Mouse (Mus musculus): Measurements from ENCODE around the gene Paip2b. TPM values are rescaled to one million over a fixed set of nuclear protein-coding genes. Genes with fewer than 3 reads are reported as not detected.

Paip2b gene
- polyA plus RNA-seq, 1 experiment: 41.4 TPM

DNA sequence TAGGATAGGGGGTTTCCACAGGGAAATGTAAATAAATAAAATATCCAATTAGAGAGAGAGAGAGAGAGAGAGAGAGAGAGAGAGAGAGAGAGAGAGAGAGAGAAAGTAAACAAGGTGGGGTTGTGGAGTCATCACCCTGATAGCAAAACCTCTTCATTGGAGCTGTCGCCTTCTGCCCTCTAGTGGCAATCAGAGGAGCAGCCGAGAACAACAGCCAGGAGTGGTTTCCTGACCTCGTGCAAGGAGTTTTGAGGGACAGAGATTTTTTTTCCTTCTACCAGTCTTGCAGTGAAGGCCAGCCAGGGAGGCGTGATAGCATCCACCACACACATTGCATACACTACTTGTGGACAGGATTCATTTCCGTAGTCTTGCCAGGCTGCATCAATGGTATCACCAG lies 52.5 kb downstream of the Paip2b start:
- no peak for TF ChIP-seq POLR2A (IDR thresholded peaks at IDR 0.05; ENCODE audit: extremely low read depth, insufficient read depth, low read length)
- peak; percentile 66 for TF ChIP-seq CTCF (IDR thresholded peaks at IDR 0.05; ENCODE audit: extremely low read depth, insufficient read depth, low read length)

DNA sequence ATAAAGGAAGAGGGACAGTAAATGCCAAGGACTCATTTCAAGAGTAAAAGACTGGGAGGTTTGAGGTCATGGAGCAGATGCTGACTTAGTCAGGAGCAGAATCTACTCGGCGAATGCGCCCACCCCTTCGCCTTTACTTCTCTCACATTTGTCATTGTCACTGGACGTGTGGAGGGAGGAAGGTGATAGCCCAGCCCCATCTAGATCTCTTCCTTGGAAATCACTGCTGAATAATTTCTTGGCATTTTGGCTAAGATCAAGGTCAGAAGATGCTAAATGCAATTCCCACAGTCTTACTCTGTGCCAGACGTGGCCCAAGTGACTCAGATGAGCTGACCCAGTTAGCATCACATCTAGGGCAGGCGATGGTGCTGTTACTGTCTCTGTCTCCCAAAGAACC lies 53.2 kb downstream of the Paip2b start:
- TF ChIP-seq POLR2A (IDR thresholded peaks at IDR 0.05; ENCODE audit: extremely low read depth, insufficient read depth, low read length) (no peak), CTCF (IDR thresholded peaks at IDR 0.05; ENCODE audit: extremely low read depth, insufficient read depth, low read length) (no peak)
- no peak overlapping the region for H3K27ac ChIP-seq (ENCODE audit: insufficient read depth, low read length)

More for the DNA sequence above, 52.5 kb downstream of the Paip2b start:
- no peak overlapping the region for H3K4me3 ChIP-seq (ENCODE audit: insufficient read depth, low read length)
- H3K4me1 ChIP-seq (ENCODE audit: control insufficient read depth, insufficient read depth, low read length): peaks cover 3% of the 10 kb centered on the region
- H3K27ac ChIP-seq (ENCODE audit: insufficient read depth, low read length): no peak overlapping the region

DNA sequence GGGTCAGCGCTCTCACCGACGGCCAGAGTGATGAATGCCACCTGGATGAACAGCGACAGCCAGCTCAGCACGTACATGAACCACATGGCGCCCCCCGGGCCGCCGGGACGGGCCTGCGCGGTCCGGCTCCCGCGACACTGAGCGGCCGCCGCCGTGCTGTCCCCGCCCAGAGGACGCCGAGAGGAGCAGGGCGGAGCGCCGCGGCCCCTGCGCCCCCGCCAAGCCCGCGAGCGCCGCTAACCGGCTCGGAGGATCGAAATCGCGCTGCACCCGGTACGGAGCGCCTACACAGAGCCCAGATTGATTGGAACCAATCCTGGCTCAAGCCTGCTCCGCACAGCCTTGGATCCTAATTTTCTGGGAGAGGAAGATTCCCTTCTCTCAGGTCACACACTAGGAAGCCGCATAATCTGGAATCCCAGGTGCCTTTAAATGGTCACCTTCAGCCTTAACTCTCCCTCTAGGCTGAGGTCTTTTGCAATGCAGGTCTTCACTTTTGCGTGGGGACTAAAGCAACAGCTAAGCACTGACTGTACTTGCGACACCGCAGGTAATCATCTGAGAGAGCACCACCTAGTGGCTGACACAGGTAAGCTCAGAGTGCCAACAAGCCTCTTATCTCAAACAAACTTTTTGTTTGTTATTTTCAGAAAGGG lies 55.8 kb downstream of the Paip2b start, which contains the start of gene Tex261:
Gene Tex261, minus strand, starts transcription at position 176 of the 656 bp plus-strand sequence.
- Histone ChIP-seq H3K4me1 (ENCODE audit: control insufficient read depth, insufficient read depth, low read length) (peaks cover 6% of the 10 kb centered on the region), H3K27ac (ENCODE audit: insufficient read depth, low read length) (peak within 1 kb of the TSS; percentile 57), H3K4me3 (ENCODE audit: insufficient read depth, low read length) (peak within 1 kb of the TSS; percentile 78)
- TF ChIP-seq POLR2A (IDR thresholded peaks at IDR 0.05; ENCODE audit: extremely low read depth, insufficient read depth, low read length) (peak; percentile 56; the same call in 1 of the 2 replicates), CTCF (IDR thresholded peaks at IDR 0.05; ENCODE audit: extremely low read depth, insufficient read depth, low read length) (peak; percentile 83)

More for the DNA sequence above, 53.2 kb downstream of the Paip2b start:
- H3K4me1 ChIP-seq (ENCODE audit: control insufficient read depth, insufficient read depth, low read length): peaks cover 6% of the 10 kb centered on the region
- H3K4me3 ChIP-seq (ENCODE audit: insufficient read depth, low read length): no peak overlapping the region

DNA sequence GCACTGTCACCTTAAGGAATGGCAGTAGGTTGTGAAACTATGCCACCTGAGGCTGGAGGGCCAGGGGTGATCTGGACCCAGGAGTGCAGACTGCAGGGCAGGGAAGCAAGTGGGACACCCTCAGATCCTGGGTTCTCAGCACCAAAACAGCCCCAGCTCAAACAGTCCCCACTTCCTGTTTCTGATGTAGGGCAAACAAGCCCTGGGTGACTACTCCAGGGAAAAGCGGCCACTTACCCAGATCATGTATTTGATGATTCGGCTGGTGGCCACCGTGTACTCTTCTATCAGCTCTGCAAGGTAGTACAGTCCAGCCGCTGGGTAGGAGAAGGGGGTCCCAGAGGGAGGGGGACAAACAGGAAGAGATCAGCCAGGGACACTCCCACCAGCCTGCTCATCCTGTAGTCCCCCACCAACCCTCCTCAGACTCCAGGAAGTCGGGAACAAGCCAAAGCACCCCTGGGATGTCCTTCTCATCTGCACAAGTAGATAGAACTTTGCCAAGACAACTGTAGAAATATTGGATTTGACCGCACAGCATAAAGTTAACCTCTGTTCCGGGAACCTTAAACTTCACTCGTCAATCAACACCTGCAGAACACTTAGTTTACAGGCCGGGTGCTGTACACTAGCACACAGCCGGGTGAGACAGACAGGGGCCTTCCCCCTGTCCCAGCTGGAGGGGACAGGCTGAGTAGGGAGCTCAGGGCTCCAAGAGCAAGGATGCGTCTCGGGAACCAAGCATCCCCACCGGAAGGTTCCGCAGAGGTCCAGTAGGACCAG lies 56.6 kb downstream of the Paip2b start:
- peaks cover 6% of the 10 kb centered on the region for H3K4me1 ChIP-seq (ENCODE audit: control insufficient read depth, insufficient read depth, low read length)

DNA sequence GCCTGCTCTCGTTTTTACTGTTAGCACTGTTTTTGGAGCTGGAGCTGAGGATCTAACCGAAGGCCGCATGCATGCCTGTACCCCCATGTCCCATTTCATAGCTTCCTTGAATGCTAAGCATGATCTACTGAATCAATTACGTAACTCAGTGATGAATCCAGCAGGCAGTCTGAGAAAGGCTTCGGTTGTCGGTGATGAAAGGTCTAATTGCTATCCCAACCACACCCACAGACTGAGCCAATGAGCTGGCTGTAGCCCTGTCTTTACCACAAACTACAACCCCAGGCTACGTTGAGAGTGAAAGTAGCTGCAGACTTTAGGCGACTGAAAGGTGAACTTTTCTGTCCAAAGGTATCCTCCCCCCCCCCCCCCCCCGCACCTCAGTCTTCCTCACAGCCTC lies 57.4 kb downstream of the Paip2b start:
- TF ChIP-seq CTCF (IDR thresholded peaks at IDR 0.05; ENCODE audit: extremely low read depth, insufficient read depth, low read length) (no peak), POLR2A (IDR thresholded peaks at IDR 0.05; ENCODE audit: extremely low read depth, insufficient read depth, low read length) (no peak)
- Histone ChIP-seq H3K27ac (ENCODE audit: insufficient read depth, low read length) (no peak overlapping the region), H3K4me3 (ENCODE audit: insufficient read depth, low read length) (peak overlapping the region; percentile 78; the same call in 1 of the 2 replicates), H3K4me1 (ENCODE audit: control insufficient read depth, insufficient read depth, low read length) (peaks cover 6% of the 10 kb centered on the region)

More for the DNA sequence above, 56.6 kb downstream of the Paip2b start:
- Histone ChIP-seq H3K4me3 (ENCODE audit: insufficient read depth, low read length) (peak overlapping the region; percentile 78), H3K27ac (ENCODE audit: insufficient read depth, low read length) (peak overlapping the region; percentile 18; the same call in 1 of the 2 replicates)
- TF ChIP-seq POLR2A (IDR thresholded peaks at IDR 0.05; ENCODE audit: extremely low read depth, insufficient read depth, low read length): no peak
- no peak for TF ChIP-seq CTCF (IDR thresholded peaks at IDR 0.05; ENCODE audit: extremely low read depth, insufficient read depth, low read length)

DNA sequence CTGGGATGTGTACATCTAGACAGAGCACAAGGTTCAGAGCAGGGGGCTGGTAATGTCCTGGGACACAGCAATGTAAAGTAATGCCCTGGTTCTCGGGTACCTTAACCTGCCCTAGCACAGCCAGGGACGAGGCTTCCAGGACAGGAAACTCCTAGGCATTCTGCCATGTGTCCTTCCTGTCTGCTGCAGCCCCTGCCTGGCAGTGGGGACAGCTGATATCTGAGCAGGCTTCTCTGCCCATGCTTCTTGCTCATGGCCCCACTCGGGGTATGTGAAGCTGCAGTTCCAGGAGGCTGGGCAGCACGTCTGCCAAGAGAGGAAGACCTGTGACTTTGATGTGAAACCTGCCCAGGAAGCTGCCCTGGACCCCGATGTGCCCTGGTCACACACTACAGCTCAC lies 63.1 kb downstream of the Paip2b start:
- H3K4me1 ChIP-seq (ENCODE audit: control insufficient read depth, insufficient read depth, low read length): 0 out of 2 replicates have a peak, but pooled peaks cover under 1% of the 10 kb centered on the region
- H3K4me3 ChIP-seq (ENCODE audit: insufficient read depth, low read length): no peak overlapping the region
- H3K27ac ChIP-seq (ENCODE audit: insufficient read depth, low read length): no peak overlapping the region
- TF ChIP-seq POLR2A (IDR thresholded peaks at IDR 0.05; ENCODE audit: extremely low read depth, insufficient read depth, low read length): no peak
- no peak for TF ChIP-seq CTCF (IDR thresholded peaks at IDR 0.05; ENCODE audit: extremely low read depth, insufficient read depth, low read length)

DNA sequence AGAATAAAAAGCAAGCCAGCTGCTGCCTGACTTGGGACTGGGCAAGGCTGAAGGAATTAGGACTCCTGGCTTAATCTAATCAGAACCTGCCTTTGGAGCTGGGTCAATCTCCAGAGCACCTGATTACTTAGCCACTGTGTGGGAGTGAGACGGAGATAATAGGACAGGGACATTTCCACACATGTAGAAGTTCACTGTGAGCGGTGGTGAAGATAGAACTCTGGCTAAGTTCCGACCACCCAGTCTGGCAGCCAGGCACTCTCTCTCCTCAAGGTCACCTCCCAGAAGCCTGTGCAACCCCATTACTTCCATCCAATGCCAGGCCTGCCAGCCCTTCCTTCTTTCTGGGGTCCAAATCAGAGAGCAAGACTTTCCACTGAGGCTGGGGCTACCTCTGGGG lies 64.6 kb downstream of the Paip2b start:
- no peak overlapping the region for H3K4me3 ChIP-seq (ENCODE audit: insufficient read depth, low read length)
- TF ChIP-seq CTCF (IDR thresholded peaks at IDR 0.05; ENCODE audit: extremely low read depth, insufficient read depth, low read length) (no peak), POLR2A (IDR thresholded peaks at IDR 0.05; ENCODE audit: extremely low read depth, insufficient read depth, low read length) (no peak)
- no peak overlapping the region for H3K27ac ChIP-seq (ENCODE audit: insufficient read depth, low read length)
- 0 out of 2 replicates have a peak, but pooled peaks cover 1% of the 10 kb centered on the region for H3K4me1 ChIP-seq (ENCODE audit: control insufficient read depth, insufficient read depth, low read length)

DNA sequence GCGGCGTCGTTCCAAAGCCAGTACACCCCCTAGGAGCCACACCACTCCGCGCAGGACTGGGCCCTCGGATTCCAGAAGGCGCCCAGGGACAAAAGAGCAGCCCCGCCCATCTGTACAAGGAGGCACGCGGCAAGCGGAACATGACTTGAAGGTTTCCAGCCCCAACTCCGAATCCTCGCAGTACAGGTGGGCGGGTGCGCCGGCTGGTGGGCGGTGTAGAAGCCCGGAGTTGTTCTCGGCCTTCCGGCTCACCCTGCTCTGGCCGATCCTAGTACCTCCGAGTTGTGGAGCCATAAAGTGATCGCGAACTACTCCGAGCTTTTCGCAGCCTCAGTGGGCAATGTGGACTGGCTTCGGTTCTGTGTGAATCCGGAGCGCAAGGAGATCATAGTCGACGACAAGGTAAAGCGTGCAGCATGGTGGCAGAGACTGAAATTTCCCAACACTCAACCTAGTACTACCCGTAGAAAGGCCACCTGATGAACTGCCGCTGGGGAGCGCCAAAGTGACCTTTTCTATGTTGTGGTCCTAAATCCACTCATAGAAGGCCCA lies 68.6 kb downstream of the Paip2b start:
- Histone ChIP-seq H3K4me1 (ENCODE audit: control insufficient read depth, insufficient read depth, low read length) (0 out of 2 replicates have a peak, but pooled peaks cover 1% of the 10 kb centered on the region), H3K27ac (ENCODE audit: insufficient read depth, low read length) (no peak overlapping the region), H3K4me3 (ENCODE audit: insufficient read depth, low read length) (no peak overlapping the region)
- TF ChIP-seq CTCF (IDR thresholded peaks at IDR 0.05; ENCODE audit: extremely low read depth, insufficient read depth, low read length) (no peak), POLR2A (IDR thresholded peaks at IDR 0.05; ENCODE audit: extremely low read depth, insufficient read depth, low read length) (no peak)

DNA sequence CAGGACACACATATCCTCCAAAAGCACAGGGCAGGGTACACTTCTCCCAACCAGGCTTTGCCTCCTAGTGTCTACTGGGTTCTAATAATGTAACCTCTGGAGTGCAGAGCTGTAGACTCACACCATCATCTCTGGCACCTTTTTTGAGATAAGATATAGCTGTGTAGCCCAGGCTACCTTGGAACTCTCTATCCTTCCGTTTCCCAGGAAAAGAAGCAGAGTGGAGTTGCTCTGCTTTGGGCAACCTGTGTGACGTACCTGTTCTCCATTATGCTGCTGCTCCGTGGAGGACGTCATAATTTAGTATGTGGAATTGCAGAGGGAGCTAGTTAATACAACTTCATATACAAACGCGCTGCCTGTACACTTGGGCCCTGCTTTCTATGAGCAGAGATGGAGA lies 69.2 kb downstream of the Paip2b start, which contains the start of gene Ankrd53:
Gene Ankrd53, plus strand, starts transcription at position 301 of the 400 bp plus-strand sequence.
- no peak within 1 kb of the TSS for H3K27ac ChIP-seq (ENCODE audit: insufficient read depth, low read length)
- no peak within 1 kb of the TSS for H3K4me3 ChIP-seq (ENCODE audit: insufficient read depth, low read length)
- TF ChIP-seq CTCF (IDR thresholded peaks at IDR 0.05; ENCODE audit: extremely low read depth, insufficient read depth, low read length): no peak
- TF ChIP-seq POLR2A (IDR thresholded peaks at IDR 0.05; ENCODE audit: extremely low read depth, insufficient read depth, low read length): no peak
- H3K4me1 ChIP-seq (ENCODE audit: control insufficient read depth, insufficient read depth, low read length): 0 out of 2 replicates have a peak, but pooled peaks cover 1% of the 10 kb centered on the region

All from cortical plate, adult 2 months (tissue).